Comparison of ENCODE assay signal across 8 mouse cellular contexts in genomic region chr1:57406187-57407151, GRCm38 (mm10). TPM values are rescaled to one million over a fixed set of nuclear protein-coding genes. Genes with fewer than 3 reads are reported as not detected.
DNase-seq lines count a peak whose midpoint lies in the region; ATAC-seq lines count a peak whose summit lies in the region.

Maip1 (plus strand) TSS chr1:57406328.
Tyw5 (minus strand) TSS chr1:57407101.

- H3K9me3 ChIP-seq in intestine, embryonic 16.5 days (ENCODE audit: control insufficient read depth, low read length), result no peaks in the 10 kb centered on the region
- no peaks in the 10 kb centered on the region for H3K9me3 ChIP-seq in midbrain, embryonic 10.5 days (replicated peaks)

- ATAC-seq in intestine, embryonic 16.5 days, result peak; percentile 93

- under 1% methylated on average over 72 of the region's 72 CpGs for WGBS in intestine, embryonic 16.5 days
- WGBS in midbrain, embryonic 10.5 days, result under 1% methylated on average over 72 of the region's 72 CpGs

- H3K27ac ChIP-seq in intestine, embryonic 16.5 days (ENCODE audit: low read length), result peak within 1 kb of the TSS; percentile 96
- peak within 1 kb of the TSS; percentile 97 for H3K27ac ChIP-seq in midbrain, embryonic 10.5 days (replicated peaks)

- peak; percentile 89 for DNase-seq in adrenal gland, adult 2 months
- DNase-seq in embryo, embryonic 11 days, result peak; percentile 88
- DNase-seq in gastrocnemius, postnatal 36 days, result peak; percentile 57 to 87
- DNase-seq in left cerebral cortex, postnatal 36 days (ENCODE audit: low spot score in 2 of 2), result peak; percentile 85 to 89
- DNase-seq in midbrain, embryonic 10.5 days (ENCODE audit: low spot score), result peak; percentile 87
- DNase-seq in right cerebral cortex, postnatal 36 days (ENCODE audit: low spot score in 2 of 2), result peak; percentile 71 to 76
- peak; percentile 77 to 79 for DNase-seq in urinary bladder, postnatal 4 days (ENCODE audit: low spot score in 2 of 2)

- intact Hi-C loops in gastrocnemius, postnatal 36 days (cut with DNase I), result no loop called here
- intact Hi-C loops in left cerebral cortex, postnatal 36 days (cut with DNase I), result no loop called here

- peak within 1 kb of the TSS; percentile 97 for H3K9ac ChIP-seq in intestine, embryonic 16.5 days (ENCODE audit: low read depth, low read length)

- peak within 1 kb of the TSS; percentile 75 for H3K4me2 ChIP-seq in intestine, embryonic 16.5 days (ENCODE audit: low read depth, low read length)

- no peaks in the 10 kb centered on the region for H3K36me3 ChIP-seq in intestine, embryonic 16.5 days (ENCODE audit: control insufficient read depth, insufficient read depth, low read length)
- peaks cover 17% of the 10 kb centered on the region for H3K36me3 ChIP-seq in midbrain, embryonic 10.5 days

- no peaks in the 10 kb centered on the region for H3K27me3 ChIP-seq in intestine, embryonic 16.5 days (replicated peaks; ENCODE audit: control insufficient read depth, insufficient read depth, low read length)
- H3K27me3 ChIP-seq in midbrain, embryonic 10.5 days (ENCODE audit: low read depth, poor library complexity, severe bottlenecking), result no peaks in the 10 kb centered on the region

- peak within 1 kb of the TSS; percentile 80 for H3K4me3 ChIP-seq in intestine, embryonic 16.5 days (ENCODE audit: low read length)
- peak within 1 kb of the TSS; percentile 89 for H3K4me3 ChIP-seq in midbrain, embryonic 10.5 days

- peaks cover 14% of the 10 kb centered on the region for H3K4me1 ChIP-seq in intestine, embryonic 16.5 days (ENCODE audit: control insufficient read depth, insufficient read depth, low read length)
- H3K4me1 ChIP-seq in midbrain, embryonic 10.5 days, result peaks cover 32% of the 10 kb centered on the region

RNA-seq across cellular contexts. Expression of gene Maip1, which starts in this region (rescaled TPM):
- 10 to 100 TPM; 10.3 to 11.6 TPM for total RNA-seq in adrenal gland, adult 2 months (2021)
- polyA plus RNA-seq in adrenal gland, adult 2 months (2012; rRNA removed), result 7.5 and 8.8 TPM in 2 replicates
- 1 to 10 TPM; 7.0 to 8.0 TPM for total RNA-seq in gastrocnemius, postnatal 36 days (2021)
- polyA plus RNA-seq in intestine, embryonic 16.5 days (2015; fragmentation: Nextera tagmentation; extraction: Ambion mirVana), result 16.1 and 18.4 TPM in 2 replicates
- 10 to 100 TPM; 10.8 to 12.5 TPM for total RNA-seq in left cerebral cortex, postnatal 36 days (2021)
- 18.7 and 19.5 TPM in 2 replicates for polyA plus RNA-seq in midbrain, embryonic 10.5 days (2016; fragmentation: Nextera tagmentation; extraction: Ambion mirVana)

RNA-seq across cellular contexts. Expression of gene Tyw5, which starts in this region (rescaled TPM):
- 10 to 100 TPM; 14.4 to 15.7 TPM for total RNA-seq in adrenal gland, adult 2 months (2021)
- polyA plus RNA-seq in adrenal gland, adult 2 months (2012; rRNA removed), result 0.68 and 0.89 TPM in 2 replicates
- total RNA-seq in gastrocnemius, postnatal 36 days (2021), result 1 to 10 TPM; 2.8 to 3.4 TPM
- polyA plus RNA-seq in intestine, embryonic 16.5 days (2015; fragmentation: Nextera tagmentation; extraction: Ambion mirVana), result 19.4 and 20.0 TPM in 2 replicates
- total RNA-seq in left cerebral cortex, postnatal 36 days (2021), result 10 to 100 TPM; 23.4 to 28.3 TPM
- 27.9 and 33.8 TPM in 2 replicates for polyA plus RNA-seq in midbrain, embryonic 10.5 days (2016; fragmentation: Nextera tagmentation; extraction: Ambion mirVana)

Comparison
In these comparisons a context has a peak if more than half of its experiments do, and no peak if none do; other contexts are left out.
1. Peak in every context shown above with its lines: DNase-seq, ATAC-seq, H3K4me3 ChIP-seq and H3K27ac ChIP-seq.
2. RNA of gene Tyw5 (polyA plus RNA-seq): 27.9 to 33.8 TPM in midbrain, embryonic 10.5 days and 19.4 to 20.0 TPM in intestine, embryonic 16.5 days; 0.68 to 0.89 TPM in adrenal gland, adult 2 months; every median in the first group is over 10 times any median in the second.